Mouse (Mus musculus) MEL (cell line): ENCODE measurements at regions not wholly inside any gene's neighbourhood (a gene's known extent, or its start where the extent isn't known, plus 50 kb on each side); places are given as distances from the start of the nearest gene placed in this dataset.

Source experiments
- CTCF ChIP-seq, 3 experiments: IDR thresholded peaks in 2 of 3; conservative IDR thresholded peaks in 1 of 3; 2 replicates each; pipeline ENCODE4 v1.5.1; 2011 to 2012; ENCODE audit warnings: low read length in 3 of 3, low read depth in 2 of 3, mild to moderate bottlenecking in 2 of 3, improper control_type of control experiment in 1 of 3, inconsistent platforms in 1 of 3, mixed read lengths in 1 of 3, moderate library complexity in 1 of 3; ENCODE audit not compliant: control insufficient read depth in 1 of 3, insufficient read depth in 1 of 3, poor library complexity in 1 of 3, severe bottlenecking in 1 of 3
- EP300 ChIP-seq, 2 experiments: IDR thresholded peaks; 2 replicates each; pipeline ENCODE4 v1.6.1; 2011; ENCODE audit warnings: improper control_type of control experiment in 2 of 2, low read length in 2 of 2, low read depth in 1 of 2, mild to moderate bottlenecking in 1 of 2
- JUND ChIP-seq: IDR thresholded peaks from 2 replicates; pipeline ENCODE4 v1.6.1; 2011; ENCODE audit warnings: low read depth, mild to moderate bottlenecking, improper control_type of control experiment, low read length
- MAZ ChIP-seq: IDR thresholded peaks from 2 replicates; pipeline ENCODE4 v1.6.1; 2012; ENCODE audit warnings: low read depth, mild to moderate bottlenecking, inconsistent platforms, low read length, improper control_type of control experiment
- MYB ChIP-seq: IDR thresholded peaks from 2 replicates; pipeline ENCODE4 v1.6.1; 2011; ENCODE audit warnings: mild to moderate bottlenecking, low read depth, low read length, improper control_type of control experiment
- NELFE ChIP-seq: IDR thresholded peaks from 2 replicates; pipeline ENCODE4 v1.6.1; 2011; ENCODE audit warnings: low read depth, low read length, improper control_type of control experiment
- POLR2A ChIP-seq, 2 experiments: IDR thresholded peaks; 2 replicates each; pipeline ENCODE4 v1.6.1; 2011 to 2012; ENCODE audit warnings: low read length in 2 of 2, mild to moderate bottlenecking in 2 of 2, control low read depth in 1 of 2, improper control_type of control experiment in 1 of 2, low read depth in 1 of 2, moderate library complexity in 1 of 2; ENCODE audit not compliant: control insufficient read depth in 1 of 2, insufficient read depth in 1 of 2, poor library complexity in 1 of 2
- POLR2AphosphoS2 ChIP-seq: IDR thresholded peaks from 2 replicates; pipeline ENCODE4 v1.6.1; 2011; ENCODE audit warnings: low read length, improper control_type of control experiment
- TAL1 ChIP-seq: IDR thresholded peaks from 2 replicates; pipeline ENCODE4 v1.6.1; 2012; ENCODE audit warnings: mild to moderate bottlenecking, inconsistent platforms, low read length, moderate library complexity, mixed read lengths
- TBP ChIP-seq: IDR thresholded peaks from 2 replicates; pipeline ENCODE4 v1.8.0; 2011; ENCODE audit warnings: low read depth, low read length, improper control_type of control experiment
- TCF12 ChIP-seq: IDR thresholded peaks from 2 replicates; pipeline ENCODE4 v1.6.1; 2014; ENCODE audit warnings: low read depth, mild to moderate bottlenecking, inconsistent platforms, low read length, improper control_type of control experiment, moderate library complexity
- USF2 ChIP-seq, 2 experiments: IDR thresholded peaks; 2 replicates each; pipeline ENCODE4 v1.6.1; 2011 to 2012; ENCODE audit warnings: improper control_type of control experiment in 2 of 2, low read length in 2 of 2, borderline replicate concordance in 1 of 2, inconsistent platforms in 1 of 2, low read depth in 1 of 2, mild to moderate bottlenecking in 1 of 2; ENCODE audit not compliant: insufficient read depth in 1 of 2
- ZNF384 ChIP-seq: IDR thresholded peaks from 2 replicates; pipeline ENCODE4 v1.6.1; 2012; ENCODE audit warnings: low read depth, mild to moderate bottlenecking, inconsistent platforms, low read length, improper control_type of control experiment

DNA sequence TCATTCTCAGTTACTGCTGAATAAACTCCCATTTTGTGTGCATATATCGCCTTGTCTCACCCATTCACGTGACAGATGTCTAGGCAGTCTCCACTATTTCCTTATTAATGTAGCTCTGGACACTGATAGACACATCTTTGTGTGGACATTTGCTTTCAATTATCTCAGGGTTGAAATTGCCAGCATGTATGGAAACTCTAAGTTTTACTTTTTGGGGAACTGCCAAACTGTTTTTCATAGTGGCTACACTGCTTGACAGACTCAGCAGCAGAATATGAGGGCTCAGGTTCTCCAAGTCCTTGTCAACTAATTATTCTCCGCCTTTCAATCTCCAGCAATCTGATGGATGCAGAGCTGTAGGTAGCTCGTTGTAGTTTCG lies 117.0 kb upstream of the Frmd6 start:
- TF ChIP-seq CTCF (IDR thresholded peaks at IDR 0.05 in 2 of 3, conservative IDR thresholded peaks at IDR 0.05 in 1 of 3; ENCODE audit: control insufficient read depth in 1 of 3, insufficient read depth in 1 of 3, low read depth in 2 of 3, low read length in 3 of 3, poor library complexity in 1 of 3, severe bottlenecking in 1 of 3) (no peak), USF2 (IDR thresholded peaks at IDR 0.05; ENCODE audit: borderline replicate concordance in 1 of 2, insufficient read depth in 1 of 2, low read depth in 1 of 2, low read length in 2 of 2) (no peak), NELFE (no peak), MAZ (no peak), TCF12 (no peak), ZNF384 (no peak), MYB (no peak), JUND (no peak), POLR2A (IDR thresholded peaks at IDR 0.05; ENCODE audit: control insufficient read depth in 1 of 2, insufficient read depth in 1 of 2, low read depth in 1 of 2, low read length in 2 of 2, poor library complexity in 1 of 2) (no peak), TBP (no peak), EP300 (IDR thresholded peaks at IDR 0.05; ENCODE audit: low read depth in 1 of 2, low read length in 2 of 2) (no peak), TAL1 (no peak), POLR2AphosphoS2 (no peak)
